Mouse (Mus musculus): Measurements from ENCODE around the gene Aen. TPM values are rescaled to one million over a fixed set of nuclear protein-coding genes. Genes with fewer than 3 reads are reported as not detected.

Aen gene
- 100 to 1,000 TPM in 6 of 26 experiments, 10 to 100 TPM in 20; 59.1 to 122 (median 86.7) TPM for total RNA-seq (2018; cell fraction: chromatin; rRNA removed)
- 10 to 100 TPM; 14.4 to 26.6 (median 19.8) TPM for total RNA-seq (2018; cell fraction: cytosol; rRNA removed)
- 100 to 1,000 TPM in 2 of 26 experiments, 10 to 100 TPM in 24; 21.2 to 119 (median 50.7) TPM for total RNA-seq (2018; cell fraction: nucleus; rRNA removed)
- 17.1 to 40.8 TPM (median 21.4 TPM) in 3 replicates for polyA plus RNA-seq (2018)

- Histone ChIP-seq H3K27ac (peak within 1 kb of the TSS; percentile 57), H3K79me2 (ENCODE audit: inconsistent target) (peaks cover 30% of the 10 kb centered on the region), H3K36me3 (ENCODE audit: inconsistent target) (no peaks in the 10 kb centered on the region), H3K4me3 (ENCODE audit: inconsistent target) (peak within 1 kb of the TSS; percentile 88)
- WGBS (ENCODE audit: missing documents) = under 1% methylated on average over 52 of the region's 53 CpGs
Measured at GRCm38 (mm10) chr7:78895653-78896333, at the start of gene Aen. TSS of gene Aen (plus strand) at chr7:78895854.

- WGBS (ENCODE audit: missing documents) = 11% methylated on average over 12 of the region's 12 CpGs
- H3K36me3 ChIP-seq (ENCODE audit: inconsistent target) = peaks cover 21% of the 10 kb centered on the region; the same call in 1 of the 2 replicates
- peak overlapping the region; percentile 84 for H3K4me3 ChIP-seq (ENCODE audit: inconsistent target)
- peaks cover 6% of the 10 kb centered on the region; the same call in 1 of the 2 replicates for H3K79me2 ChIP-seq (ENCODE audit: inconsistent target)
- H3K27ac ChIP-seq = peak overlapping the region; percentile 62
Measured at GRCm38 (mm10) chr7:78846066-78846716, 49.5 kb upstream of the Aen start.

- H3K79me2 ChIP-seq (ENCODE audit: inconsistent target) = peaks cover 6% of the 10 kb centered on the region; the same call in 1 of the 2 replicates
- H3K27ac ChIP-seq = peak within 1 kb of the TSS; percentile 62
- H3K4me3 ChIP-seq (ENCODE audit: inconsistent target) = peak within 1 kb of the TSS; percentile 84
- WGBS (ENCODE audit: missing documents) = under 1% methylated on average over 54 of the region's 54 CpGs
- peaks cover 16% of the 10 kb centered on the region; the same call in 1 of the 2 replicates for H3K36me3 ChIP-seq (ENCODE audit: inconsistent target)
Measured at GRCm38 (mm10) chr7:78846737-78847434, 48.8 kb upstream of the Aen start, which contains the start of gene Det1. TSS of gene Det1 (minus strand) at chr7:78847263.

GRCm38 (mm10) chr7:78854051-78854450 is 41.6 kb upstream of the Aen start:
- 58% methylated on average over 4 of the region's 4 CpGs for WGBS (ENCODE audit: missing documents)
- H3K4me3 ChIP-seq (ENCODE audit: inconsistent target) = no peak overlapping the region
- H3K79me2 ChIP-seq (ENCODE audit: inconsistent target) = no peaks in the 10 kb centered on the region
- H3K27ac ChIP-seq = no peak overlapping the region
- H3K36me3 ChIP-seq (ENCODE audit: inconsistent target) = no peaks in the 10 kb centered on the region

GRCm38 (mm10) chr7:78855044-78855655 is 40.5 kb upstream of the Aen start:
- Histone ChIP-seq H3K27ac (no peak overlapping the region), H3K79me2 (ENCODE audit: inconsistent target) (no peaks in the 10 kb centered on the region), H3K36me3 (ENCODE audit: inconsistent target) (no peaks in the 10 kb centered on the region), H3K4me3 (ENCODE audit: inconsistent target) (no peak overlapping the region)
- WGBS (ENCODE audit: missing documents) = 69% methylated on average over 5 of the region's 5 CpGs

- no peaks in the 10 kb centered on the region for H3K79me2 ChIP-seq (ENCODE audit: inconsistent target)
- no peaks in the 10 kb centered on the region for H3K36me3 ChIP-seq (ENCODE audit: inconsistent target)
- no peak overlapping the region for H3K27ac ChIP-seq
- no peak overlapping the region for H3K4me3 ChIP-seq (ENCODE audit: inconsistent target)
- WGBS (ENCODE audit: missing documents) = 85% methylated on average over 7 of the region's 7 CpGs
Measured at GRCm38 (mm10) chr7:78863796-78864445, 31.7 kb upstream of the Aen start.

- no peaks in the 10 kb centered on the region for H3K79me2 ChIP-seq (ENCODE audit: inconsistent target)
- no peaks in the 10 kb centered on the region for H3K36me3 ChIP-seq (ENCODE audit: inconsistent target)
- H3K27ac ChIP-seq = no peak overlapping the region
- 12% methylated on average over 4 of the region's 4 CpGs for WGBS (ENCODE audit: missing documents)
- H3K4me3 ChIP-seq (ENCODE audit: inconsistent target) = no peak overlapping the region
Measured at GRCm38 (mm10) chr7:78864446-78864802, 31.2 kb upstream of the Aen start.

GRCm38 (mm10) chr7:78865212-78865949 is 30.3 kb upstream of the Aen start:
- Histone ChIP-seq H3K79me2 (ENCODE audit: inconsistent target) (no peaks in the 10 kb centered on the region), H3K4me3 (ENCODE audit: inconsistent target) (no peak overlapping the region), H3K36me3 (ENCODE audit: inconsistent target) (no peaks in the 10 kb centered on the region), H3K27ac (no peak overlapping the region)
- 75% methylated on average over 12 of the region's 12 CpGs for WGBS (ENCODE audit: missing documents)

- no peaks in the 10 kb centered on the region for H3K79me2 ChIP-seq (ENCODE audit: inconsistent target)
- no peak overlapping the region for H3K27ac ChIP-seq
- no peaks in the 10 kb centered on the region for H3K36me3 ChIP-seq (ENCODE audit: inconsistent target)
- H3K4me3 ChIP-seq (ENCODE audit: inconsistent target) = no peak overlapping the region
- WGBS (ENCODE audit: missing documents) = 69% methylated on average over 5 of the region's 5 CpGs
Measured at GRCm38 (mm10) chr7:78868731-78869130, 26.9 kb upstream of the Aen start.

- Histone ChIP-seq H3K4me3 (ENCODE audit: inconsistent target) (no peak overlapping the region), H3K27ac (no peak overlapping the region), H3K79me2 (ENCODE audit: inconsistent target) (no peaks in the 10 kb centered on the region), H3K36me3 (ENCODE audit: inconsistent target) (no peaks in the 10 kb centered on the region)
- 22% methylated on average over 6 of the region's 6 CpGs for WGBS (ENCODE audit: missing documents)
Measured at GRCm38 (mm10) chr7:78872366-78872765, 23.3 kb upstream of the Aen start.

- H3K4me3 ChIP-seq (ENCODE audit: inconsistent target) = no peak overlapping the region
- no peaks in the 10 kb centered on the region for H3K79me2 ChIP-seq (ENCODE audit: inconsistent target)
- no peaks in the 10 kb centered on the region for H3K36me3 ChIP-seq (ENCODE audit: inconsistent target)
- 87% methylated on average over 5 of the region's 5 CpGs for WGBS (ENCODE audit: missing documents)
- H3K27ac ChIP-seq = no peak overlapping the region
Measured at GRCm38 (mm10) chr7:78872831-78873230, 22.8 kb upstream of the Aen start.

GRCm38 (mm10) chr7:78881607-78882468 is 13.8 kb upstream of the Aen start:
- H3K4me3 ChIP-seq (ENCODE audit: inconsistent target) = no peak overlapping the region
- H3K79me2 ChIP-seq (ENCODE audit: inconsistent target) = no peaks in the 10 kb centered on the region
- H3K36me3 ChIP-seq (ENCODE audit: inconsistent target) = no peaks in the 10 kb centered on the region
- WGBS (ENCODE audit: missing documents) = 43% methylated on average over 15 of the region's 16 CpGs
- no peak overlapping the region for H3K27ac ChIP-seq

- Histone ChIP-seq H3K4me3 (ENCODE audit: inconsistent target) (no peak overlapping the region), H3K27ac (no peak overlapping the region), H3K36me3 (ENCODE audit: inconsistent target) (no peaks in the 10 kb centered on the region), H3K79me2 (ENCODE audit: inconsistent target) (no peaks in the 10 kb centered on the region)
- 9% methylated on average over 23 of the region's 23 CpGs for WGBS (ENCODE audit: missing documents)
Measured at GRCm38 (mm10) chr7:78882469-78882837, 13.2 kb upstream of the Aen start.
